21 mouse cellular contexts compared by ENCODE assay signal in the genomic region with DNA sequence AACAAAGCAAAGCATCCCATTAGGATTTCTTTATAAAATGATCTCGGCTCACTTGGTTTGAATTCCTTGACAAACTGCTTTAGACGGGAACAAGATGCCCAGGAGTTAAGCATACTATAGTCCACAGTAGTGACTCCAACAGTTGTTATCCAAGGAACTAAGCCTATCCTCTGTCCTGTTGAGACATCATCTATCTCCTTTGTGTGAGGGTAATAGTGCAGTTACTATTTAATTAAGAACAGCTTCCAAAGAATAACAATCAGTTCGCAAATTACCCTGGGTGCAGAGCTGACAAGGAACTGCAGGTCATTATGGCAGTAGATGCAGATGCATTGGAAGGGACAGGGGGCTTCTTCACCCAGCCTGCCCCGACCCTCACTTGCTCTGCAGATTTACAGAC.
"Had no signal": no experiment of that assay in that cellular context is flagged by ENCODE, and none has a peak within 500 bp of the region (broad histone marks: within the 10 kb centered on the region; RNA-seq: fewer than 3 reads in every experiment).

No protein-coding gene starts in this region.

- H3K4me2 ChIP-seq: liver, embryonic 15.5 days; lung, embryonic 15.5 days; midbrain, embryonic 12.5 days; neural tube, embryonic 12.5 days; neural tube, embryonic 15.5 days; stomach, embryonic 15.5 days had no signal

- H3K9ac ChIP-seq: liver, embryonic 15.5 days; liver, postnatal 0 days; lung, embryonic 15.5 days; midbrain, embryonic 12.5 days; neural tube, embryonic 12.5 days; neural tube, embryonic 15.5 days; stomach, embryonic 15.5 days had no signal

- H3K4me3 ChIP-seq: liver, embryonic 15.5 days; lung, embryonic 15.5 days; megakaryocyte, embryonic 14.5 days; midbrain, embryonic 12.5 days; myocyte; neural tube, embryonic 12.5 days; neural tube, embryonic 15.5 days; stomach, embryonic 15.5 days had no signal

- DNase-seq: liver, postnatal 0 days; lung, adult 2 months; lung, postnatal 14 days; lung, postnatal 36 days; midbrain, embryonic 14.5 days; right cerebral cortex, postnatal 14 days; thymus, adult 2 months; thymus, postnatal 25 days; thymus, postnatal 4 days had no signal

- ATAC-seq: liver, postnatal 0 days; lung, postnatal 0 days; midbrain, embryonic 16.5 days had no signal

- H3K36me3 ChIP-seq: liver, embryonic 15.5 days; lung, embryonic 15.5 days; midbrain, embryonic 12.5 days; neural tube, embryonic 12.5 days; neural tube, embryonic 15.5 days; stomach, embryonic 15.5 days had no signal

- H3K9me3 ChIP-seq: liver, embryonic 15.5 days; lung, embryonic 15.5 days; megakaryocyte, embryonic 14.5 days; midbrain, embryonic 12.5 days; neural tube, embryonic 12.5 days; neural tube, embryonic 15.5 days; stomach, embryonic 15.5 days had no signal

- H3K27ac ChIP-seq: liver, embryonic 15.5 days; lung, embryonic 15.5 days; macrophage; midbrain, embryonic 12.5 days; neural tube, embryonic 12.5 days; neural tube, embryonic 15.5 days; stomach, embryonic 15.5 days; stomach, postnatal 0 days had no signal

- H3K4me1 ChIP-seq: liver, embryonic 15.5 days; lung, embryonic 15.5 days; stomach, embryonic 15.5 days had no signal

- H3K27me3 ChIP-seq: liver, embryonic 15.5 days; lung, embryonic 15.5 days; neural tube, embryonic 15.5 days; stomach, embryonic 15.5 days had no signal
